Mouse (Mus musculus): Measurements from ENCODE around the gene Ccl7.

Ccl7 gene

DNA sequence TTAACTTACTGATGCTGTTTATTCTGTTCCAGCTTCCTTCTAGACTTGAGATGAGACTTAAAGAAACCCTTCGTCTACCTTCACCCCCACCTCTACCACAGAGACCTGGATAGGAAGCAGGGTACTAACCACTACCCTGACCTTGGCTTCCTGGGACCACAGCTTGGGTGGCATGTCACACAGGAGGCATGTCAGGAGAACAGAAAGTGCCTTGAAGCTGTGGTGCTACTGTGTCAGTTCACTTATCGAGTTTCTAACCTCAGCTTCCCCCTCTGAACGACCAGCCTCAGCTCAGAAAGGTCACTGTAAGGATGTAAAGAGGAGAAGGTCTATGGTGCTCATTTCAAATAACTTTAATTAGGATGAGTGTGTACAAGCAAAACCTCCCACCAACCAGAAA is 24.1 kb upstream of the Ccl7 start:
- no peak for DNase-seq (ENCODE audit: low read depth, low spot score)
- Histone ChIP-seq H3K27me3 (ENCODE audit: control insufficient read depth, insufficient read depth, low read length, poor library complexity, severe bottlenecking) (no peaks in the 10 kb centered on the region), H3K36me3 (ENCODE audit: control insufficient read depth, insufficient read depth, low read length, poor library complexity, severe bottlenecking) (no peaks in the 10 kb centered on the region)

DNA sequence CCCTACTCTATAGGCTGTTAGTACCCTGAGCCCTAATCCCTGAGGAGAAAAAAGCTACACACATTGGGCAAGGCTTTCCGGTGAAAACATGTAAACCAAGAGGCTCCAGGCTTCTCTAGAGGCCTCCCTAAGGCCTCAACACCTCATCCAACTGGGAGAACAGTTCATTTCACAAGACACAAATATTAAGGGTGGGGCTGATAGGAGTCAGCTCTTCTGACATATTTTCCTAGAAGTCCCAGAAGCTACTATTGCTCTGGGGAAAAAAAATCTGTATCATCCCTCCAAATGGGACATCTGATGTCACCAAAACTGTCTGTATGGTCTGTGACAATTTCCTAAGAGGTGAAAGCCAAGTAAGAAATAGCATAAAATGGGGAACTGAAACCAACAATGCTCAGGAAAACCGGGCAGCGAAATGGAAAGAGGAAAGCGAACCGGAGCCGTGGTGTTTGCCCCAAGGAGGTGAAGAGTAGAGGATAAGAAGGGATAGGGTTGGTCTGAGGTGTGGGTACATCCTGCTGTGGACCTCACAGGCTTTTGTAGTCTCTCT is 22.9 kb upstream of the Ccl7 start:
- Histone ChIP-seq H3K27me3 (ENCODE audit: control insufficient read depth, insufficient read depth, low read length, poor library complexity, severe bottlenecking) (no peaks in the 10 kb centered on the region), H3K36me3 (ENCODE audit: control insufficient read depth, insufficient read depth, low read length, poor library complexity, severe bottlenecking) (no peaks in the 10 kb centered on the region)
- no peak for DNase-seq (ENCODE audit: low read depth, low spot score)

DNA sequence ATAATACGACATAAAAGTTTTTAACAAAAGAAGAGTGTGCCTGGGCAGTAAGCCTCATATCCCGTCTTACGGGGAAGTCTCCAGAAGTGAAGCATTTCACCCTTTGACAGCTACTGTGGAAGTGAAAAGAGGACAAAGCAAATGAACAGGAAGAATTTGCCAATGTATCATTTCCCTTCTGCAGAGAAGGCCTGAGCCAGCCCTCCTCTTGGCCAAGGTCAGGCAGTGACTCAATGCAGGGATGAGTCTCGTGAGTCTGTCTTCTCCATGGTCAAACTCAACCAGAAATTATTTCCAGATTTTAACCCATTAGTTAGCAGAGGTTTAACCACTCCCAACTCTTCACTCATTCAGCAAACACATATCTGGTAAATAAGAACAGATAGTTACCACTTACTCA is 21.7 kb upstream of the Ccl7 start:
- Histone ChIP-seq H3K27me3 (ENCODE audit: control insufficient read depth, insufficient read depth, low read length, poor library complexity, severe bottlenecking) (no peaks in the 10 kb centered on the region), H3K36me3 (ENCODE audit: control insufficient read depth, insufficient read depth, low read length, poor library complexity, severe bottlenecking) (no peaks in the 10 kb centered on the region)
- no peak for DNase-seq (ENCODE audit: low read depth, low spot score)

DNA sequence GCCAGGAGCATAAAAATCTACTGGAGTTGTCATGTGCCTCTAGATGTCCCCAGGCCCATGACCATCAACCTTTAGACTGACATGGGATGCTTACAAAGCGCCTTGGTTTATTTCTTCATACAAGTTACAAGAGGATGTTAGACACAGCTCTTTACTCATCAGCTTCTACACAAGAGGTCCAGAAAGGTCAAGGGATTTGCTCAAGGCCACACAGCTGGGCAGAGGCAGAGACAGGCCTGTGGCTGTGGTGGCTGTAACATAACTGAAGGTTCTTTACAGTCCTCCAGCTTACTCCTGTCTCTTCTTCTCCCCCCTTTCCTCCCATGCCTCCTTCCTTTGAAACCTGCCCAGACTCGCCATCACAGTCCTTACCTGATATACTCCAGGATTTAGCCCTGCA is 15.3 kb upstream of the Ccl7 start:
- no peaks in the 10 kb centered on the region for H3K36me3 ChIP-seq (ENCODE audit: control insufficient read depth, insufficient read depth, low read length, poor library complexity, severe bottlenecking)
- no peak for DNase-seq (ENCODE audit: low read depth, low spot score)
- no peaks in the 10 kb centered on the region for H3K27me3 ChIP-seq (ENCODE audit: control insufficient read depth, insufficient read depth, low read length, poor library complexity, severe bottlenecking)

DNA sequence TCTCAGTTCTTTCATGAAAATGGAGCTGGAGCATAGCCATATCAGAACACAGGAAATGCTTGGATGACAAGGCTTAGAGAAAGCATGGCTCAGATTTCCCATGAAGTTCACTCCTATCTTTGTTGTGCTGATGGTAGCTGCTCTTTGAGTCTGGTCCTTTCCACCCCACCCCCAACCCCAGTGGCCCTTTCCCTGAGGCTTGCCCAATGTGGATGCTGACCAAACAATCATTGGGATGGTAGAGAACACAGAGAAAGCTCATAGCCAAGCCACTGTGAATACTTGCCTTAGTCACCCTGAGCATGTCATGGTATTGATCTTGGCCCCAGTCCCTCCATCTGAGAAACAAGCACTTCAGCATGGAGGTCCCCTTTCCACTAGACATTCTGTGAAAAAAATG is 13.4 kb upstream of the Ccl7 start:
- no peak for DNase-seq (ENCODE audit: low read depth, low spot score)
- H3K27me3 ChIP-seq (ENCODE audit: control insufficient read depth, insufficient read depth, low read length, poor library complexity, severe bottlenecking) = no peaks in the 10 kb centered on the region

DNA sequence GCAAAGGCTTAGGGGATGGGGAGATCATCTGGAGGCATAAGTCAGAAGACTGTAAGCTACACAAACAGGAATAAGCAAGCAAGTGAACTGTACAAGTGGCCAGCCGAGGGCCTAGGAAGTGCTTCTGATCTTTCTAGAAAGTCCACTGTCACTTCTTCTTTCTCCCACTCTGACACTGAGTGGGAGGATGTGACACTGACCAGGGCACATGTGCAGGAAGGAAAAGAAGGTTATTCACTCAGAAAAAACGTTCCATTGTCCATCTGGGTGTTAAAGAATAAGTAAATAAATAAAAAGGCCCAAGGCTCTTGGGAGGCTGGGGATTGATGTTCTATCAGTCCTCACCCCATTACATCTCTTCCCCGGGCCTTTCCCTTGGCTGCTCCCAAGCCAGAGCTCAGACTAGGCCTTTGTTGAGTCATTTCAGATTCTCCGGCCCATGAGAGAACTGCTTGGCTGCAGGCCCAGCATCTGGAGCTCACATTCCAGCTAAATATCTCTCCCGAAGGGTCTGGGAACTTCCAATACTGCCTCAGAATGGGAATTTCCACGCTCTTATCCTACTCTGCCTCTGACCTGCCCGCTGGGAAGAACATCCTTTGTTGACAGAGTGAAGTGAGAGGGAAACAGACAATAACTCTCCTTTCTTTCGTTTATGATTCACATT is 12.7 kb upstream of the Ccl7 start:
- Histone ChIP-seq H3K27me3 (ENCODE audit: control insufficient read depth, insufficient read depth, low read length, poor library complexity, severe bottlenecking) (no peaks in the 10 kb centered on the region), H3K36me3 (ENCODE audit: control insufficient read depth, insufficient read depth, low read length, poor library complexity, severe bottlenecking) (no peaks in the 10 kb centered on the region)
- no peak for DNase-seq (ENCODE audit: low read depth, low spot score)

More for the DNA sequence above, 13.4 kb upstream of the Ccl7 start:
- H3K36me3 ChIP-seq (ENCODE audit: control insufficient read depth, insufficient read depth, low read length, poor library complexity, severe bottlenecking) = no peaks in the 10 kb centered on the region

DNA sequence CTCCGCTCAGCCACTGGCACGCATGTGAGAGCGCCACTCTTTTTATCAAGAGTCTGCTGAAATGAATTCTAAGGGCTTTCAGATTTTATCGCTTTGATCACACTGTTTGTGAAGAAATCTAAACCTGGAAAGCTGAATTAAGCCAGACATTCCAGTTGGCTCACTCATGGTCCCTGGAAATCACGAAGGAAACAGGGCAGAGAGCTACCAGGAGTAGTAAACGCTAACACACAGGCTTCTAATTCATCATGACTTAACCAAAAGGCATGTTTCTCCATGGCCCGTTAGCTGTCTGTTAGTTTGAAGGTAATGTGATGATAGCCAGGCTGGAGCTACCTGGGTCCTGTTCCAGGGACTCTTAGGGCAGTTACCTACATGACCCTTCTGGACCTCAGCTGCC is 11.1 kb upstream of the Ccl7 start:
- no peaks in the 10 kb centered on the region for H3K27me3 ChIP-seq (ENCODE audit: control insufficient read depth, insufficient read depth, low read length, poor library complexity, severe bottlenecking)
- DNase-seq (ENCODE audit: low read depth, low spot score) = no peak

DNA sequence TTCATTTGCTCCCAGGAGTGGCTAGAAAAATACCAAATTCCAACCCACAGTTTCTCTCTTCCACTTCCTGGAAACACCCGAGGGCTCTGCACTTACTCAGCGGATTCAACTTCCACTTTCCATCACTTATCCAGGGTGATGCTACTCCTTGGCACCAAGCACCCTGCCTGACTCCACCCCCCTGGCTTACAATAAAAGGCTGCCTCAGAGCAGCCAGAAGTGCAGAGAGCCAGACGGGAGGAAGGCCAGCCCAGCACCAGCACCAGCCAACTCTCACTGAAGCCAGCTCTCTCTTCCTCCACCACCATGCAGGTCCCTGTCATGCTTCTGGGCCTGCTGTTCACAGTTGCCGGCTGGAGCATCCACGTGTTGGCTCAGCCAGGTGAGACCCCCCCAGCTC is 10.2 kb upstream of the Ccl7 start, which contains the start of gene Ccl2:
Ccl2 (plus strand) TSS at position 216 of the 400 bp plus-strand sequence.
- no peak for DNase-seq (ENCODE audit: low read depth, low spot score)
- Histone ChIP-seq H3K36me3 (ENCODE audit: control insufficient read depth, insufficient read depth, low read length, poor library complexity, severe bottlenecking) (no peaks in the 10 kb centered on the region), H3K27me3 (ENCODE audit: control insufficient read depth, insufficient read depth, low read length, poor library complexity, severe bottlenecking) (no peaks in the 10 kb centered on the region)

More for the DNA sequence above, 11.1 kb upstream of the Ccl7 start:
- H3K36me3 ChIP-seq (ENCODE audit: control insufficient read depth, insufficient read depth, low read length, poor library complexity, severe bottlenecking) = no peaks in the 10 kb centered on the region

DNA sequence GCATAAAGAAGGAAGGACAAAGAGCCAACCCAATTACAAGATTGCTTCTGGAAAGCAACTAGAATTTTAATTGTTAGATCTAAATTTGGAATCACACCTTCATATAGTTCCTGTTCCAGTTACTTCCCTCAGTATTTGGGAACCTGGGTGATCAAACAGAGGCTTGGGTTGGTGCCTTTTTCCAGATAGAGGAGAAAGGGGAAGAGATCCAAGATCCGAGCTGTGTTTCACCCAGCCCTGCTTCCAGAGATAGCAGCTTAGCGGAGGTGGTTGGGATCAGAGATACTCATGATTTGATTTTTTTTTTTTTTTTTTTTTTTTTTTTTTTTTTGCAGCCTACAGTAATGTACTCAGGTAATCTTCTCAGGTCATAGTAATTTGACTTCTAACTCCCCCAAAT is 9.7 kb upstream of the Ccl7 start:
- Histone ChIP-seq H3K36me3 (ENCODE audit: control insufficient read depth, insufficient read depth, low read length, poor library complexity, severe bottlenecking) (no peaks in the 10 kb centered on the region), H3K27me3 (ENCODE audit: control insufficient read depth, insufficient read depth, low read length, poor library complexity, severe bottlenecking) (no peaks in the 10 kb centered on the region)
- DNase-seq (ENCODE audit: low read depth, low spot score) = no peak

DNA sequence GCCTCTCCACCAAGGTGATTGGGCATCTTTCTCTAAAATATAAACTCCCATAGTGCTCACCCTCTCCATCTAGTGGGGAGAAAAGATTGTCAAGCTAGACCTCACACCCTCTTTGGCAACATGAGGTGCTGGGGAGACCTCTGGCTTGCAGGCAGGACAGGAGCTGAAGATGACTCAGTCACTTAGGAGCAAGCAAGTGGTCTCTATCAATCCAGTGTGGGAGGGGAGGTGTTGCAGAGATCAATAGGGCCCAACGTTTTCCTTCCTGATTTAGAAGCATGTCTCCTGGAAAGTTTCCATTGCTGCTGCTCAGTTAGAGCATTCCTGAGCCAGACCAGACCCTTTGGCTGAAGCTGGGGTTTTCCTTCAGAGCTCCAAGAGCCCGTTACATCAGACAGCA is 7.0 kb upstream of the Ccl7 start, which contains the start of gene Gm17268:
Gm17268 (minus strand) TSS at position 28 of the 400 bp plus-strand sequence.
- H3K27me3 ChIP-seq (ENCODE audit: control insufficient read depth, insufficient read depth, low read length, poor library complexity, severe bottlenecking) = no peaks in the 10 kb centered on the region
- DNase-seq (ENCODE audit: low read depth, low spot score) = no peak
- H3K36me3 ChIP-seq (ENCODE audit: control insufficient read depth, insufficient read depth, low read length, poor library complexity, severe bottlenecking) = no peaks in the 10 kb centered on the region

DNA sequence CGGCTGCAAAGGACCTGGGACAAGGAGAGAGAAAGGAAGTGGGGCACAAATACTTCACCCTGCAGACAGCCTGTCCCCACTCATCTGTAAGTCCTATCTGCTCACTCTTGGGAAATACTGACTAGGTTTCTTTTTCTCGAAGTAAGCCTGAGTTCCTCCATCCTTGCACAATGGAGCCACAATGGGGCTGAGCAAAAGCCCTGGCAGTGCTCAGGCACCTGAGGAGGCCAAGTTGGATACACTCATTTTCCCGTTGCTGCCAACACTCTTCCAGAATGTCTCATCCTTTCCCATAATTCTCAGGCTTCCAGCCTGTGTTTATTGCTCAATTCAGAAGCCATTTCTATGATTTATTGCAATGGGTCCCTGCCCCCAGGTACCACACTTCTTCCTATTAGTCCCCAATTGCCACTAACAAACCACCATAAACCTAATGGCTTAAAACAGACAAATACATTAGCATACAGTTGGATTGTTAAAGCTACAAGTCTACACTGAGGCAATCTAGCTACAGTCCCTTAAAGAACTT is 6.3 kb upstream of the Ccl7 start:
- Histone ChIP-seq H3K36me3 (ENCODE audit: control insufficient read depth, insufficient read depth, low read length, poor library complexity, severe bottlenecking) (no peaks in the 10 kb centered on the region), H3K27me3 (ENCODE audit: control insufficient read depth, insufficient read depth, low read length, poor library complexity, severe bottlenecking) (no peaks in the 10 kb centered on the region)
- no peak for DNase-seq (ENCODE audit: low read depth, low spot score)

DNA sequence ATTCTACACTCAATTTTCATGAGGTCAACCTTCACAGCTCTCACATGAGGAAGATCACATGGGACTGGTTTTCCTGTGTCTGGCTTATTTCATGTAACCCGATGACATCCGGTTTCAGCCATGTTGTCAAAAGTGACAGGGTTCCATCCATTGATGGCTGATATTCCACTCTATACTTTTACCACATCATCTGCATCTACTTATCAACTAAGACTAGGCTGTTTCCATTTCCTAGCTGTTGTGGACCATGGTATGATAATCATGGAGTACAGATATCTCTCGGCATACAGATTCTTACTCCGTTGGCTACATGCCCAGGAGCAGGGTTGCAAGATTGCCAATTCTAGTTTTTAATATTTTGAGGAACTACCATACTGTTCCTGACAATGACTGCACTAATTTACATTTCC is 3.8 kb upstream of the Ccl7 start:
- Histone ChIP-seq H3K36me3 (ENCODE audit: control insufficient read depth, insufficient read depth, low read length, poor library complexity, severe bottlenecking) (no peaks in the 10 kb centered on the region), H3K27me3 (ENCODE audit: control insufficient read depth, insufficient read depth, low read length, poor library complexity, severe bottlenecking) (no peaks in the 10 kb centered on the region)
- DNase-seq (ENCODE audit: low read depth, low spot score) = no peak

DNA sequence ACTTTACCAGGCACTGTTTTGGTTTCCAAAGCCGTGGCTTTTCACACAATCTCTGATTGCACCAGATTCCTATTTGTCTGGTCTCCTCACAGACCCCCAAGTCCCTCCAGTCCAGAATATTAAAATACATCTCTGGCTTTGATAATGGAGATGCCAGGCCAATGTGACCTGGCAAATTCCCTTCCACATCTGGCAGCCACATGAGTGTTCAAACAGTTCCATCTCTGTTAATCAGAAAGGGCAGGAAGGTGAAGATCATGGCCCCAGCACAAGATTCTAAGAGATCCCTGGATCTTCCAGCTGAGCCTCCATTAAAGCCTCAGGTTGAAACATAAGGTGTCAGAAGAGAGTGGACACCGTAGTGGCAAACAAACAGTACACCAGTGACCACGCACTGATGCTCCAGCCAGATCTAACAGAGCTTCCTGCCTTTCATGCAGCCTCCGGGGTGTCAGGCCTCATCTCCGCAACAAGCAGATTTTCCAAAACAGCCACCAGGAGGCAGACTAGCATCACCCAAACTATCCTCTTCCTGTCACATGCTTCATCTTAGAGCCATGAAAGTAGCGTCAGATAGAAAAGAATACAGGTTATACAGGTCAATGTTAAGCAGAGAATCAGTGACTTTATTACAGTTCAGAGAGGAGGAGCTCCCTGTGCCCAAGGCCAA is 2.4 kb downstream of the Ccl7 start:
- peak; percentile 39 for DNase-seq (ENCODE audit: low read depth, low spot score)

DNA sequence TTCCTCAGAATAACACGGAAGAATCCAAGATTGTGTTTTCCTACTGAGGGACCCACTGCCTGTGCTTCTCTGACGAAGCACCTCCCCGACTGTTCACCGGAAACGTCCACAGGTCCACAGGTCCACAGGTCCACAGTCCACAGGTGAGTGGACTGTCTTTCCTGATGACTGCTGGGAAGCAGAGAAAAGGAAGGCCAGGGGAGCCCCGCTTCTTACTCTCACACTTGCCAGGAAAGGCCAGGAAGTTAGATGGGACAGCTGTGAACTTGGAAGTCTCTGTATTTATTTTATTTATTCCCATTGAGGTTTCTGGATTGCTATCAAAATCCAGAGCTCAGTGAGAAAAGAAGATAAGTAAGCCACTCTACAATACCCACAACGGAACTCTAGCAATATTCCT is 8.3 kb downstream of the Ccl7 start:
- Histone ChIP-seq H3K36me3 (ENCODE audit: control insufficient read depth, insufficient read depth, low read length, poor library complexity, severe bottlenecking) (no peaks in the 10 kb centered on the region), H3K27me3 (ENCODE audit: control insufficient read depth, insufficient read depth, low read length, poor library complexity, severe bottlenecking) (no peaks in the 10 kb centered on the region)
- no peak for DNase-seq (ENCODE audit: low read depth, low spot score)

More for the DNA sequence above, 2.4 kb downstream of the Ccl7 start:
- Histone ChIP-seq H3K27me3 (ENCODE audit: control insufficient read depth, insufficient read depth, low read length, poor library complexity, severe bottlenecking) (no peaks in the 10 kb centered on the region), H3K36me3 (ENCODE audit: control insufficient read depth, insufficient read depth, low read length, poor library complexity, severe bottlenecking) (no peaks in the 10 kb centered on the region)

DNA sequence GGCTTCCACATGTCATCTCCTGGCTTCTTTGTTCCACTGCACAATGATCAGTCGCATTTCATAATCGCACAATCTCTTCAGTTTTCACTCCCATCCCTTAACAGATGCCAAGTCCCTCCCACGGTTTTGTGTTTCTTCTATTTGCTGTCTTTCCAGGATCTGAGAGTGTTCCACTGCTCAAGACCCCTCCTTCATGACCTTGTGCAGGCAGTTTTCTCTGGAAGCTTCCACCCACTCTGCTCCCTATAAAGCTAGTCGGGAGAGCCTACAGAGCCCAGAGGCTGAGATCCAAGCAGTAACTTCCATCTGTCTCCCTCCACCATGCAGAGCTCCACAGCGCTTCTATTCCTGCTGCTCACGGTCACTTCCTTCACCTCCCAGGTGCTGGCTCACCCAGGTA is 12.1 kb downstream of the Ccl7 start, which contains the start of gene Ccl11:
Ccl11 (plus strand) TSS at position 178 of the 400 bp plus-strand sequence.
- DNase-seq (ENCODE audit: low read depth, low spot score) = no peak
- H3K27me3 ChIP-seq (ENCODE audit: control insufficient read depth, insufficient read depth, low read length, poor library complexity, severe bottlenecking) = no peaks in the 10 kb centered on the region
- H3K36me3 ChIP-seq (ENCODE audit: control insufficient read depth, insufficient read depth, low read length, poor library complexity, severe bottlenecking) = no peaks in the 10 kb centered on the region
